Mouse (Mus musculus): ENCODE measurements around the gene Olfr131.

GRCm38 (mm10) chr17:38063621-38064020, 24.9 kb downstream of the Olfr131 start, which contains the start of gene Olfr130:
- TF ChIP-seq TAL1 (conservative IDR thresholded peaks at IDR 0.05; ENCODE audit: low read depth, low read length) (no peak), CTCF (IDR thresholded peaks at IDR 0.05; ENCODE audit: low read depth, low read length) (no peak)

Data from G1E (cell line).